Mouse (Mus musculus): ENCODE data around the gene Gcnt7.

- TF ChIP-seq CTCF (IDR thresholded peaks at IDR 0.05; ENCODE audit: low read depth, low read length) (no peak), POLR2A (IDR thresholded peaks at IDR 0.05; ENCODE audit: borderline replicate concordance, low read depth, low read length) (no peak)
These were observed 24.6 kb downstream of the Gcnt7 start for GRCm38 (mm10) chr2:172433746-172434145.

All from bone marrow macrophage, adult 2 months (primary cell).